Mouse (Mus musculus) heart, postnatal 0 days (tissue): ENCODE measurements around the gene AC134908.4.

Source experiments
- CTCF ChIP-seq: IDR thresholded peaks from 2 replicates; pipeline ENCODE4 v1.5.1; 2016; ENCODE audit warnings: antibody characterized with exemption, control low read depth, low read depth
- EP300 ChIP-seq: IDR thresholded peaks from 2 replicates; pipeline ENCODE4 v1.6.1; 2016; ENCODE audit warnings: antibody characterized with exemption, low read depth

GRCm38 (mm10) chr17:25843636-25844395 is 48.4 kb upstream of the AC134908.4 start:
- TF ChIP-seq CTCF, result no peak
- TF ChIP-seq EP300, result no peak
